Mouse (Mus musculus) testis, adult 2 months (tissue): ENCODE measurements at regions not wholly inside any gene's neighbourhood (a gene's known extent, or its start where the extent isn't known, plus 50 kb on each side); places are given as distances from the start of the nearest gene placed in this dataset.

Experiments
- CTCF ChIP-seq: fragments of 200-500 bp; IDR thresholded peaks from 2 replicates; pipeline ENCODE4 v1.5.1; 2012; ENCODE audit warnings: low read depth, mild to moderate bottlenecking, inconsistent platforms, low read length, moderate library complexity; ENCODE audit not compliant: control insufficient read depth, insufficient read depth, insufficient replicate concordance
- POLR2A ChIP-seq: fragments of 200-500 bp; IDR thresholded peaks from 2 replicates; pipeline ENCODE4 v1.6.1; 2012; ENCODE audit warnings: low read depth, mild to moderate bottlenecking, inconsistent platforms, low read length, moderate library complexity; ENCODE audit not compliant: control insufficient read depth

- no peak for TF ChIP-seq CTCF
- TF ChIP-seq POLR2A = no peak
Measured at GRCm38 (mm10) chr2:78640361-78640760, 227.6 kb upstream of the Ube2e3 start.
